In the genomic region with DNA sequence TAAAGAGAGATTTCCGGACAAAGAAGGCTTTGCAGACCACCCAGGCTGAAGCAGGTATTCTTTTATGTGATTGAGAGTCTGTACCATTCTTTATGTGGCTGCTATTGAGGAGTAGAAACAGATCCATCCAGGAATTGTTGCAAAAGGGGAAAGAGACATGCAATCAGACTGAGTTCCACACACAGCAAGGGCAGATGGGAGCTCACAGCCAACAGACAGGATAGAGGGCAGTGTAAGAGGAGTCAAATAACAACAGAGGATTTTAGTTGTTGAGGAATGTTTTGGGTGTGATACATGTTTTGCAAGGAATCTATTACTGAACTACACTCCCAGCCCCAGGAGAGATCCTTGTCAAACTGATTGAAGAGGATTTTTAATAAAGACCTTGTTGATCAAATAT, we compare ENCODE assay signal across 25 mouse cellular contexts.
"Had no signal": no experiment of that assay in that cellular context is flagged by ENCODE, and none has a peak within 500 bp of the region (broad histone marks: within the 10 kb centered on the region; RNA-seq: fewer than 3 reads in every experiment).

No protein-coding gene starts in this region.

- H3K4me3 ChIP-seq: heart, embryonic 10.5 days; heart, embryonic 13.5 days; heart, embryonic 15.5 days; hindbrain, embryonic 13.5 days; hindbrain, embryonic 15.5 days; limb, embryonic 13.5 days; limb, embryonic 15.5 days; liver, embryonic 12.5 days had no signal

- H3K27me3 ChIP-seq: heart, embryonic 13.5 days; heart, embryonic 15.5 days; hindbrain, embryonic 13.5 days; hindbrain, embryonic 15.5 days; limb, embryonic 13.5 days; limb, embryonic 15.5 days; liver, embryonic 12.5 days had no signal

- H3K27ac ChIP-seq: heart, embryonic 10.5 days; heart, embryonic 13.5 days; heart, embryonic 15.5 days; hindbrain, embryonic 13.5 days; hindbrain, embryonic 15.5 days; hindbrain, postnatal 0 days; limb, embryonic 13.5 days; limb, embryonic 15.5 days; liver, embryonic 12.5 days; liver, embryonic 14.5 days had no signal

- H3K9me3 ChIP-seq: heart, embryonic 10.5 days; heart, embryonic 13.5 days; heart, embryonic 15.5 days; hindbrain, embryonic 13.5 days; hindbrain, embryonic 15.5 days; limb, embryonic 13.5 days; limb, embryonic 15.5 days; liver, embryonic 12.5 days had no signal

- H3K4me1 ChIP-seq: heart, embryonic 10.5 days; hindbrain, embryonic 13.5 days; hindbrain, embryonic 15.5 days; liver, embryonic 12.5 days had no signal

- H3K36me3 ChIP-seq: heart, embryonic 10.5 days; heart, embryonic 13.5 days; heart, embryonic 15.5 days; hindbrain, embryonic 13.5 days; hindbrain, embryonic 15.5 days; limb, embryonic 13.5 days; limb, embryonic 15.5 days; liver, embryonic 12.5 days had no signal

- DNase-seq: forebrain, postnatal 0 days; gastrocnemius, postnatal 10 days; gastrocnemius, postnatal 25 days; heart, adult 18-20 months; heart, postnatal 14 days; heart, postnatal 36 days; kidney, adult 11 months; kidney, adult 2 months; kidney, adult 9 months; kidney, postnatal 10 days; kidney, postnatal 36 days; layer of hippocampus, adult 9-11 months; layer of hippocampus, postnatal 36 days; left cerebral cortex, postnatal 4 days had no signal

- H3K4me2 ChIP-seq: heart, embryonic 13.5 days; heart, embryonic 15.5 days; hindbrain, embryonic 13.5 days; hindbrain, embryonic 15.5 days; limb, embryonic 13.5 days; limb, embryonic 15.5 days; liver, embryonic 12.5 days had no signal

- H3K9ac ChIP-seq: forebrain, postnatal 0 days; heart, embryonic 13.5 days; heart, embryonic 15.5 days; hindbrain, embryonic 13.5 days; hindbrain, embryonic 15.5 days; limb, embryonic 13.5 days; limb, embryonic 15.5 days; liver, embryonic 12.5 days; liver, embryonic 14.5 days had no signal

- ATAC-seq: forebrain, postnatal 0 days; hindbrain, postnatal 0 days; intestine, embryonic 16.5 days; liver, embryonic 12.5 days had no signal
